Mouse (Mus musculus) bone marrow macrophage, adult 2 months (primary cell): ENCODE results near the gene Flot2.

ENCODE experiments used
- CTCF ChIP-seq: IDR thresholded peaks from 2 replicates; pipeline ENCODE4 v1.5.1; 2012; ENCODE audit warnings: low read depth, mild to moderate bottlenecking, low read length, moderate library complexity
- POLR2A ChIP-seq: IDR thresholded peaks from 2 replicates; pipeline ENCODE4 v1.6.1; 2012; ENCODE audit warnings: mild to moderate bottlenecking, low read depth, low read length, borderline replicate concordance

DNA sequence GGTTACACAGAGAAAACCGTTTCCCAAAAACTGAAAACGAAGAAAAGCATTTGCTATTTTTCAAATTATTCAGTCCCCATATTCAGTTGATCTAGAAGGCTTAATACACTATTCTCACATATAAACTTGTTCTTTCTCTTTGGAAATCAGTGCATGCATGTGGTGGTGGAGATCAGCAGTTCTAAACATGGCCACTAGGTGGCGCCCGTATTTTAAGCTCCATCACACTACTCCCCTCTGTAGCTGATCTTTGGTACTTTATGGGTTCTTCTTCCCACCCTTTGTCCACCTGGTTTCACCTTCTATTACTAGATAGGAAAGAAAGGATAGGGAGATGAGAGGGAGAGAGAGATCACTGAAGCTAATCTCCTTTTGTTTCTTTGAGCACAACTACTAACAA is 18.1 kb upstream of the Flot2 start:
- no peak for TF ChIP-seq CTCF
- TF ChIP-seq POLR2A, result no peak
